Mouse (Mus musculus): ENCODE measurements around the gene Ccdc189.

GRCm38 (mm10) chr7:127616881-127617280 lies 28.5 kb upstream of the Ccdc189 start:
- TF ChIP-seq GATA1 (IDR thresholded peaks at IDR 0.05; ENCODE audit: low read length): no peak
- TF ChIP-seq TAL1 (IDR thresholded peaks at IDR 0.05; ENCODE audit: low read length): no peak
